Mouse (Mus musculus) kidney, postnatal 0 days (tissue): ENCODE data around the gene Stx5a. TPM values are rescaled to one million over a fixed set of nuclear protein-coding genes. Genes with fewer than 3 reads are reported as not detected.

ENCODE experiments used
- ATAC-seq: fragments of 200-750 bp; cut with Nextera tagmentation; replicated peaks from 2 replicates; pipeline ENCODE4 v1.8.0; 2017; ENCODE audit warnings: low read depth, moderate number of reproducible peaks, moderate TSS enrichment, moderate library complexity; ENCODE audit not compliant: low FRiP score
- DNase-seq: peaks from one replicate; pipeline ENCODE4 v3.0.0-alpha.2; 2016; ENCODE audit warnings: low spot score
- H3K27ac ChIP-seq: fragments of 300-500 bp; sonication (generic); 2 replicates; pipeline ENCODE4 v1.5.1; 2014; ENCODE audit warnings: mild to moderate bottlenecking
- H3K27me3 ChIP-seq: fragments of 300-500 bp; sonication (generic); 2 replicates; pipeline ENCODE4 v1.6.1; 2014; ENCODE audit warnings: low read length, mixed read lengths; ENCODE audit not compliant: insufficient read depth
- H3K36me3 ChIP-seq: fragments of 300-500 bp; sonication (generic); 2 replicates; pipeline ENCODE4 v1.6.1; 2014; ENCODE audit warnings: low read length, mixed read lengths; ENCODE audit not compliant: insufficient read depth
- H3K4me1 ChIP-seq: fragments of 300-500 bp; sonication (generic); replicated peaks from 2 replicates; pipeline ENCODE4 v1.6.1; 2014; ENCODE audit warnings: antibody characterized with exemption, low read length, mixed read lengths; ENCODE audit not compliant: insufficient read depth
- H3K4me2 ChIP-seq: fragments of 300-500 bp; sonication (generic); 2 replicates; pipeline ENCODE4 v1.6.1; 2014; ENCODE audit warnings: mild to moderate bottlenecking, low read length, moderate library complexity, mixed read lengths
- H3K4me3 ChIP-seq: fragments of 300-500 bp; sonication (generic); replicated peaks from 2 replicates; pipeline ENCODE4 v1.5.1; 2014; ENCODE audit warnings: low read depth, low read length
- H3K9ac ChIP-seq: fragments of 300-500 bp; sonication (generic); 2 replicates; pipeline ENCODE4 v1.6.1; 2014; ENCODE audit warnings: low read depth, low read length
- H3K9me3 ChIP-seq: fragments of 300-500 bp; sonication (generic); replicated peaks from 2 replicates; pipeline ENCODE4 v1.6.1; 2016; ENCODE audit warnings: low read length, inconsistent platforms, mixed read lengths
- CTCF ChIP-seq: IDR thresholded peaks from 2 replicates; pipeline ENCODE4 v1.5.1; 2016; ENCODE audit warnings: antibody characterized with exemption, low read depth, mild to moderate bottlenecking, moderate library complexity
- WGBS: fragments of 180-500 bp; shearing (Covaris S2); extraction: QIAGEN DNeasy Blood & Tissue Kit; methylation state at CpG from one replicate; pipeline ENCODE4 v1.1.7; 2014; 5-methylcytosine and 5-hydroxymethylcytosine counted together
- polyA plus RNA-seq: library from polyadenylated mRNA; unstranded; fragments of >200 nt; fragmentation: Nextera tagmentation; extraction: Ambion mirVana; gene quantifications from 2 replicates; pipeline ENCODE4 v1.2.1, GENCODE M21; 2015

Stx5a gene
- polyA plus RNA-seq, 1 experiment from 2014 or later: 105 TPM

DNA sequence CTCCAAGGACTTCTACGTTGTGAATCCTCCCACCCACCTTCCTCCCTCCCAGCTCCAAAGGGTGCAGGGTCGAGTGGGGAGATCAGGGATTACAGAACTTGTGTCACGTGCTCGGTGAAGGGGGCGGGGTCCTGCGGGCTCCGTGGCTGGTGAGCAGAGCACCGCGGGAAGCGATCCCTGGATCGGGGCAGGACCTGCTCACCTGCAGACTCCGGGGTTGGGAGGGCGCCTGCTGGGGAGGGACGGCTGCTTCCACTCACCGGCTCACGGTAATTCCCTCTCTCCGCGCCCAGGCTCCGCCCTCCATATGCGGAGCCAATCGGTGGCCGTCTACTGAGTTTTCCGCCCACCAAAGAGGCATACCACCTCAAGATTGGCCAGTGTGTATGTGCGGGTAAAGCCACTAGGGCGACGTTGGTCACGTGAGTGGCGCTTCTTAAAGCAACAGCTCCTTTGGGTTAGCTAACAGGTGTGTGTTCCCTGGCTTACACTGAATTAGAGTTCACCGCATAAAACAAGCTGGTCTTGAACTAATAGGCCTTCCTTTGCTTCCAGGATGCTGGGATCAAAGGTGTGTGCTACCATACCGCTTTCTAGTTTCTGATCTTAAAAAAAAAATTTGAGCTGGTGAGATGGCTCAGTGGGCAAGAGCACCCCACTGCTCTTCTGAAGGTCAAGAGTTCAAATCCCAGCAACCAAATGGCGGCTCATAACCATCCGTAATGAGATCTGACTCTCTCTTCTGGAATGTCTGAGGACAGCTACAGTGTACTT is 45.0 kb downstream of the Stx5a start, which contains the start of gene Taf6l:
TSS of gene Taf6l (minus strand) at position 410 of the 774 bp plus-strand sequence.
- no peaks in the 10 kb centered on the region for H3K27me3 ChIP-seq
- DNase-seq (peak; percentile 98), ATAC-seq (peak; percentile 99)
- 0 out of 2 replicates have a peak, but pooled peaks cover 6% of the 10 kb centered on the region for H3K36me3 ChIP-seq
- peak within 1 kb of the TSS; percentile 66 for H3K9ac ChIP-seq
- H3K4me3 ChIP-seq: peak within 1 kb of the TSS; percentile 72
- TF ChIP-seq CTCF: peak; percentile 40; the same call in 1 of the 2 replicates
- peak within 1 kb of the TSS; percentile 87 for H3K27ac ChIP-seq
- no peaks in the 10 kb centered on the region; the same call in 1 of the 2 replicates for H3K4me1 ChIP-seq
- no peaks in the 10 kb centered on the region for H3K9me3 ChIP-seq
- peak within 1 kb of the TSS; percentile 68 for H3K4me2 ChIP-seq
- under 1% methylated on average over 32 of the region's 32 CpGs for WGBS

DNA sequence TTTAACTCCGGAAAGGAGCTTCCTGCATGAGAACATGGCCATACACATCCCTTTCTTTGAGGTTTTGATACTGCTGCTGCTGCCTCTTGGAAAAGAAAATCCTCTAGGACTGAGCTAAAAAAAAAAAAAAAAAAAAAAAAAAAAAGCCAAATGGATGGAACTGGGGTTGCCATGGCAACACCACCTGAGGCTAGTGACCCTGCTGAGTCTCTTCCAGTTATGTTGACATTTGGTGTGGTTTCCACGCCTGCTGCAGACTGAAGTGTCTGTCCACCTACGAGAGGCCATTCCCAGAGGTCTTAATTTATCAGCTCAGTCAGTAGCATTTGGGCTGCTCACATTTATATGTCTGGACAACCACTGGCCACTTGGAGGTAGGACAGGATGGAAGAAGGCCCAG is 47.3 kb downstream of the Stx5a start:
- Histone ChIP-seq H3K36me3 (peaks cover 5% of the 10 kb centered on the region; the same call in 1 of the 2 replicates), H3K9ac (no peak overlapping the region), H3K4me1 (no peaks in the 10 kb centered on the region; the same call in 1 of the 2 replicates), H3K4me3 (no peak overlapping the region), H3K27ac (no peak overlapping the region), H3K9me3 (no peaks in the 10 kb centered on the region), H3K27me3 (no peaks in the 10 kb centered on the region), H3K4me2 (no peak overlapping the region)
- 34% methylated on average over 3 of the region's 3 CpGs for WGBS
- ATAC-seq (no peak), DNase-seq (no peak)
- TF ChIP-seq CTCF: no peak

DNA sequence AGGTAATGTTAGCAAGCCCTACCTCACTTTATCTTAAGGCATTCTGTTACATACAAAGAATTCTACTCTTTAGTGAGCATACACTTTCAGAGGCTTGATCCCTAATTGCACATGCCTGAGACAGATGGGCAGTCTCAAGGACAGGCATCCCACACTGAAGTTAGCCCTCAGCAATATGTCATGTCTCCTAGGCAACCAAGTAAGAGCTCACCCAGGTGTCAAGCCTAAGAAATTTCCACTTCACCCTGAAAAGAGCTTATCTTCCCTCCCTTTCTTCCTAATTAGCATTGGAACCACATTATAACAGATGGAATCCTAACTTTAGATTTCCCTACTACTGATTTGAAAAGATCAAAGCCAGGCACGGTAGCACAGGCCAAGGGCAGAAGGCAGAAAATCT is 48.0 kb downstream of the Stx5a start:
- Histone ChIP-seq H3K36me3 (peaks cover 12% of the 10 kb centered on the region), H3K9ac (no peak overlapping the region), H3K4me1 (no peaks in the 10 kb centered on the region; the same call in 1 of the 2 replicates), H3K4me2 (no peak overlapping the region), H3K27ac (no peak overlapping the region), H3K27me3 (no peaks in the 10 kb centered on the region), H3K4me3 (no peak overlapping the region), H3K9me3 (no peaks in the 10 kb centered on the region)
- WGBS: 45% methylated on average over 1 of the region's 1 CpGs
- TF ChIP-seq CTCF: no peak
- ATAC-seq: no peak
- DNase-seq: no peak

DNA sequence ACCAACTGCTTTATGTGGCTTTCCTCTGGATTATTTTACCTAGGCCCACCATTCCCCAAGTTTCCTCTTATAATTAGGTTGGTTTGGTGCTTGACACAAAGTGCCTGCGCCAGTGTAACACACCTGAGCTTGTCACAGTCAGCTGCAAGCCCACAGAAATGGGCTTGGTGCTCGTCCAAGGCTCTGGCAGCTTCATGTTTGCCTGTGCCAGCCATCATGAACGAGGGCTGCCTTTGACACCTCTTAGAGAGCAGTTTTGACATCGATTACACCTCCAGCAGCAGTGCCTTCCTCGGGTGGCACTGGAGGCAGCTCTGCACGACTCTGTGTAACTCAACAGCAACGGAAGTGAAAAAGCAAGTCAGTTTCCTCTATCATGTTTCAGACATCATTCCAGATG is 49.0 kb downstream of the Stx5a start:
- TF ChIP-seq CTCF: no peak
- H3K27ac ChIP-seq: no peak overlapping the region
- WGBS: 73% methylated on average over 7 of the region's 7 CpGs
- no peak overlapping the region for H3K9ac ChIP-seq
- H3K9me3 ChIP-seq: no peaks in the 10 kb centered on the region
- no peaks in the 10 kb centered on the region; the same call in 1 of the 2 replicates for H3K4me1 ChIP-seq
- DNase-seq: no peak
- no peaks in the 10 kb centered on the region for H3K27me3 ChIP-seq
- H3K4me3 ChIP-seq: no peak overlapping the region
- H3K36me3 ChIP-seq: peaks cover 21% of the 10 kb centered on the region
- ATAC-seq: no peak
- H3K4me2 ChIP-seq: no peak overlapping the region

DNA sequence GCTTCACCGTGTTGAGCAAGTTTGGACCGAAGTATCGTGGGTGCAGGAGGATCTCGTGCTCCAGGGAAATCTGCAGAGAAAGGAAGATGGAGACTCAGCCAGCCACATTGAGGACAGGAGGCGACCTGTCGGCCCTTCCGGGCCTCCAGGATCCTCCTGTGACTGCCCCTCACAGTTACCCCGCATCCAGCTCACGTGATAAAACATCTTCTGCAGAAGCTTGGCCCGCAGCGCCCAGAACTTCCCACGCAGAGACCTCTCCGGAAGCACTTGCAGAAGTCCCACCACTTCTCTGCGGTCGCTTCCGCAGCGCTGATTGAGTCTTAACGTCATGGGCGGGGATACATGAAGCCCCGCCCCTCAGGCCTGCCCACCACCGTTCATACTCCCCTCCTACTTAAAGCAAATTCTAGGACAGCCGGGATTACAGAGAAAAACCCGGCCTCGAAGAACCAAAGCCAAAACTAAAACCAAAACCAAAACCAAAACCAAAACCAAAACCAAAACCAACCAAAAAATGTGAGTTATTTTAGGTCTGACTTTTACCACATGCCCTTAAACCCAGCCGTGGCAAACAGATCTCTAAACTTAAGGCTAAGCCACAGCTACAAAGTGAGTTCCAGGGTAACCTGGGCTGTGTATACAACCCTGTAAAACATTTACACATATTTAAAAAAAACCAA is 57.2 kb downstream of the Stx5a start, which contains the start of gene Polr2g:
TSS of gene Polr2g (minus strand) at position 314 of the 683 bp plus-strand sequence.
- no peaks in the 10 kb centered on the region for H3K27me3 ChIP-seq
- peak within 1 kb of the TSS; percentile 69 for H3K9ac ChIP-seq
- WGBS: under 1% methylated on average over 25 of the region's 25 CpGs
- H3K27ac ChIP-seq: peak within 1 kb of the TSS; percentile 71
- peak within 1 kb of the TSS; percentile 56 for H3K4me3 ChIP-seq
- no peak for TF ChIP-seq CTCF
- peaks cover 13% of the 10 kb centered on the region; the same call in 1 of the 2 replicates for H3K4me1 ChIP-seq
- H3K9me3 ChIP-seq: no peaks in the 10 kb centered on the region
- DNase-seq (peak; percentile 98), ATAC-seq (peak; percentile 78)
- peak within 1 kb of the TSS; percentile 61 for H3K4me2 ChIP-seq
- H3K36me3 ChIP-seq: peaks cover 20% of the 10 kb centered on the region

DNA sequence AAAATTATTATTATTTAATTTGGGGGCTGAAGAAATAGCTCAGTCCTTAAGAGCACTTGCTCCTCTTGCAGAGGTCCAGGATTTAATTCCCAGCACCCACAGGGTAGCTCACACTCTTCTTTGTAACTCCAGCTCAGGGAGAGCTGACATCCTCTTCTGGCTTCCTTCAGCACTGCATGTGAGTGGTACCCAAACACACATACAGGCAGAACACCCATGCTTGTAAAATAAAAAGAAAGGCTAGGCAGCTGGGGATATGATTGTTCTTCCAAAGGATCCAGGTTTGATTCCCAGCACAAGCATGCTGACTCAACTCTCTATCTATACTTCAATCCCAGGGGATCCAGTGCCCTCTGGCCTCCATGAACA is 57.7 kb downstream of the Stx5a start:
- ATAC-seq (no peak), DNase-seq (no peak)
- Histone ChIP-seq H3K9me3 (no peaks in the 10 kb centered on the region), H3K4me3 (no peak overlapping the region), H3K9ac (no peak overlapping the region), H3K27me3 (no peaks in the 10 kb centered on the region), H3K4me2 (peak overlapping the region; percentile 61; the same call in 1 of the 2 replicates), H3K4me1 (peaks cover 13% of the 10 kb centered on the region; the same call in 1 of the 2 replicates), H3K27ac (no peak overlapping the region), H3K36me3 (peaks cover 14% of the 10 kb centered on the region)
- TF ChIP-seq CTCF: no peak
